Mouse (Mus musculus): ENCODE data around the gene Noxa1. TPM values are rescaled to one million over a fixed set of nuclear protein-coding genes. Genes with fewer than 3 reads are reported as not detected.

The Noxa1 gene
- 1.0 TPM in 1 of 2 replicates, not detected in the other for total RNA-seq (2017)

GRCm38 (mm10) chr2:25095109-25095850, at the start of gene Noxa1:
Gene Noxa1 (minus strand): TSS chr2:25095149.
- peak; percentile 60 to 76 for ATAC-seq (replicated peaks in 1 of 2; ENCODE audit: insufficient read depth in 1 of 2, low FRiP score in 2 of 2, low TSS enrichment in 1 of 2, low read depth in 1 of 2, poor library complexity in 2 of 2, severe bottlenecking in 2 of 2)

DNA sequence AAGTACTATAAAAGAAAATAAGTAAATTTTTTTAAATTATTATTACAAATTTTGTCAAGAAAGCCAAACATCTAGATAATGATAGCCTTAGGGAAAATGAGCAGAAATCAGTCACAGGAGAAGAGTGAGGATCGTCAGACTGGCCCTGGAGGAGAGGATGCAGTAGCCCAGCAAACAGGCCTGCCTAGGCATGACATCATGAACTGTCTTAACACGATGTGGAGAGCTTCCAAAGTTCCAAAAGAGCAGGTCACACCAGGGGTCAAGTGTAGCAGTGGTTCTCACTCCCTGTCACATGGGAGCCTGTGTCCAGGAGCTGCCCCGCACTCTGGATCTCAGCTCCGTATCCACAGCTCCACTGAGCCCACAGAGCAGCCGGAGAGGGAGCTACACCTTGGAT, 47.0 kb upstream of the Noxa1 start:
- no peak for ATAC-seq (replicated peaks in 1 of 2; ENCODE audit: insufficient read depth in 1 of 2, low FRiP score in 2 of 2, low TSS enrichment in 1 of 2, low read depth in 1 of 2, poor library complexity in 2 of 2, severe bottlenecking in 2 of 2)

DNA sequence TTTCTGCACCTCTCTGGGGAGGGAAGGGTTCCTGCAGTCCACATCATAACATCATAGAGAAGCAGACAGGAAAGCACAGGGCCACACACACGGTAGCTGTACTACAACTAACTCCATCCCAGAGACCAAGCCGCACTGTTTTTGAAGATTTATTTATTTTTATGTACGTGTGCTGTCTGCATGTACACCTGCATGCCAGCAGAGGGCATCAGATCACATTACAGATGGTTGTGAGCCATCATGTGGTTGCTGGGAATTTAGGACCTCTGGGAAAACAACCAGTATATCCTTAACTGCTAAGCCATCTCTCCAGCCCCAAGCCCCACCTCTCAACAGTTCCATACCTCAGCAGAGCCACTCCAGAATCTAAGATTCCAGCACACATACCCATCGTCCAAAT, 46.2 kb upstream of the Noxa1 start:
- ATAC-seq (replicated peaks in 1 of 2; ENCODE audit: insufficient read depth in 1 of 2, low FRiP score in 2 of 2, low TSS enrichment in 1 of 2, low read depth in 1 of 2, poor library complexity in 2 of 2, severe bottlenecking in 2 of 2), result no peak

DNA sequence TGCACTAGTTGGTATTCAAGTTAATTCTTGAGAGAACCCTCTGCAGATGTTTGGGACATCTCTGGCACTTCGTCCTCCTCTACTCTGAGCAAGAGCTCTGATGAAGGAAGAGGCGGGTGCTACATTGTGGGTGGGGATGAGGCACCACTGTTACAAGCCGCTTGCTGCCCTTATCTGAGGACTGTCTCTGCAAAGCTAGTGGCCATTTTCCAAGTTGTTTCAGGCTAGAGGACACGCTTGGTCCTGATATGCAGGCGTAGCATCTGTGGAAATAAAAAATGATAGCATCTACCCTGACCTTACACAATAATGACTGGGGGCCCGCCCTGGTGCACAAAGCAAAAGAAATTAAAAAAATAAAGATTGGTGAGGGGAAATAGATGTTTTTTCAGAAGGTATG, 42.9 kb upstream of the Noxa1 start:
- no peak; a peak in 1 of 4 replicates for ATAC-seq (replicated peaks in 1 of 2; ENCODE audit: insufficient read depth in 1 of 2, low FRiP score in 2 of 2, low TSS enrichment in 1 of 2, low read depth in 1 of 2, poor library complexity in 2 of 2, severe bottlenecking in 2 of 2)

GRCm38 (mm10) chr2:25131601-25132000, 36.7 kb upstream of the Noxa1 start:
- ATAC-seq (replicated peaks in 1 of 2; ENCODE audit: insufficient read depth in 1 of 2, low FRiP score in 2 of 2, low TSS enrichment in 1 of 2, low read depth in 1 of 2, poor library complexity in 2 of 2, severe bottlenecking in 2 of 2), result no peak

GRCm38 (mm10) chr2:25128072-25128471, 33.1 kb upstream of the Noxa1 start:
- ATAC-seq (replicated peaks in 1 of 2; ENCODE audit: insufficient read depth in 1 of 2, low FRiP score in 2 of 2, low TSS enrichment in 1 of 2, low read depth in 1 of 2, poor library complexity in 2 of 2, severe bottlenecking in 2 of 2), result no peak

DNA sequence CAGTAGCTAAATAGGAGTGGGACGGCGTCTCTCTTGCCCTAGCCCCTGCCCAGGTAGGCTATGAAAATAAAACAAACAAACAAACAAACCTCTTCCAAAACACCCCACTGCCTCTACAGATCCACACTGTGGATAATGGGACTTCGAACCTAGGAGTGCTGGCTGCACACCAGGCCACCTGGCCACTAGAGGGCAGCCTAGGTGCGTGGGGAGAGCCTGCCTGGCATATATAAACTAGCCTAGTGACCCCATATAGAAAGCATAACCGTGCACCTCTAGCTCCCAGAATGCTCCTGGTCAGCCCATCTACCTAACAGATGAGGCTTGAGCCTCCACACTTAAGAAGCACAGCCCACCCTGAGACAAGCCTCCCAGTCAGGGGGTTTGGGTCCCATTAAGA, 32.3 kb upstream of the Noxa1 start:
- peak; percentile 31 to 66; a peak in 2 of 4 replicates for ATAC-seq (replicated peaks in 1 of 2; ENCODE audit: insufficient read depth in 1 of 2, low FRiP score in 2 of 2, low TSS enrichment in 1 of 2, low read depth in 1 of 2, poor library complexity in 2 of 2, severe bottlenecking in 2 of 2)

- no peak for ATAC-seq (replicated peaks in 1 of 2; ENCODE audit: insufficient read depth in 1 of 2, low FRiP score in 2 of 2, low TSS enrichment in 1 of 2, low read depth in 1 of 2, poor library complexity in 2 of 2, severe bottlenecking in 2 of 2)
These were observed 31.4 kb upstream of the Noxa1 start for GRCm38 (mm10) chr2:25126011-25127010.

GRCm38 (mm10) chr2:25125146-25125545, 30.2 kb upstream of the Noxa1 start:
- ATAC-seq (replicated peaks in 1 of 2; ENCODE audit: insufficient read depth in 1 of 2, low FRiP score in 2 of 2, low TSS enrichment in 1 of 2, low read depth in 1 of 2, poor library complexity in 2 of 2, severe bottlenecking in 2 of 2), result no peak

DNA sequence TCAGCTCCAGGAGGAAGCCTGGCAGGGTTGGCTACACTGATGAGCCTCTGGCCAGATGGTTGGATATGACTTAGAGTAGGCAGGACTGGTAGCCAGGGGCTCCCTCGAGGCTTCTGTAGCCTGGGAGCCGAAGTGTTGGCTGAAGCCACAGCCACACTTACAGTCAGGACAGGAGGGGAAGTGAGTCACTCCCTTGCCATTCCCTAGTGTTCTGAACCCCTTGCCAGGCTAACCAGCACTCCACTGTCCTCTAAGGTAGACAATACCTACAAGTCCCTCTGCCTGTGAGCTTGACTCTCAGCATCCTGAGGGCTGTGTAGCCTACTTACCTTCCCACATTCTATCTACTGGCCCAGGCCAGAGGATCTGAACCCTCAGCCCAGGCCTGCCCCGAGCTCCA, 29.5 kb upstream of the Noxa1 start:
- ATAC-seq (replicated peaks in 1 of 2; ENCODE audit: insufficient read depth in 1 of 2, low FRiP score in 2 of 2, low TSS enrichment in 1 of 2, low read depth in 1 of 2, poor library complexity in 2 of 2, severe bottlenecking in 2 of 2), result no peak

DNA sequence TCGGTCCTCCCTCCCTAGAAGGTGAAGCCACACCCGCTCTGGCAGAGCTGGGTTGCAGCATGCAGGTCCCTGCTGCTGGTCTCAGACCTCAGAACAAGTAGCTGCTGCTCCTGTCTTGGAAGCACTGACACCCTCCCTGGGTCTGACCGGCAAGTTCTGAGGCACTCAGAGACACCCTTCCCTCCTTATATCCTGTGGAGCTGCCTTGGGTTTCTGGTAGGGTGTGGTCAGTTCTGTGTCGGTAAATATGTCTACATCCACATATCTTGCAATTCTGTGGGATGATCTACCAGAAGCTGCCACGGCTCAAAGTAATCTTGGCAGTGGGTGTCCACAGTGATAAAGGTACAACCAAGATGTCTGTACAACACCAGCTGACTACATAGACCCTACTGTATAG, 28.6 kb upstream of the Noxa1 start:
- no peak for ATAC-seq (replicated peaks in 1 of 2; ENCODE audit: insufficient read depth in 1 of 2, low FRiP score in 2 of 2, low TSS enrichment in 1 of 2, low read depth in 1 of 2, poor library complexity in 2 of 2, severe bottlenecking in 2 of 2)

DNA sequence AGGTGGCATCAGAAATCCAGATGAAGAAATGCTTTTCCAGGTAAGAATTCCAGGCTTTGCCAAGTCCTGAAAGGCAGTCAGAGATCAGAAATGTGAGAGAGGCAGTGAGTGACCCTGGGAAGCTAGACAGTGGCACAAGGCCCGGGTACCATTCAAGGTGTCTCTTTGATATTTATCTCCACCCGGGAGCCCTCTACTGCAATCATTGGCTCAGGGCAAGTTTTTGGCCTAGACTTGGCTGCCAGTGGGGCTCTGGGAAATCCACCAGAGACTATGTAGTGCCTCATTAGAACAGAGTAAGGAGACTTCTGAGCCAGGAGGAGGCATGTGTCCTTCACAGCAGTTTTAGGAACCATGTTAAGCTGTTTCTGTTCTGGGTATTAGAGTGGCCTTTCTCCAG, 27.7 kb upstream of the Noxa1 start:
- ATAC-seq (replicated peaks in 1 of 2; ENCODE audit: insufficient read depth in 1 of 2, low FRiP score in 2 of 2, low TSS enrichment in 1 of 2, low read depth in 1 of 2, poor library complexity in 2 of 2, severe bottlenecking in 2 of 2), result no peak

DNA sequence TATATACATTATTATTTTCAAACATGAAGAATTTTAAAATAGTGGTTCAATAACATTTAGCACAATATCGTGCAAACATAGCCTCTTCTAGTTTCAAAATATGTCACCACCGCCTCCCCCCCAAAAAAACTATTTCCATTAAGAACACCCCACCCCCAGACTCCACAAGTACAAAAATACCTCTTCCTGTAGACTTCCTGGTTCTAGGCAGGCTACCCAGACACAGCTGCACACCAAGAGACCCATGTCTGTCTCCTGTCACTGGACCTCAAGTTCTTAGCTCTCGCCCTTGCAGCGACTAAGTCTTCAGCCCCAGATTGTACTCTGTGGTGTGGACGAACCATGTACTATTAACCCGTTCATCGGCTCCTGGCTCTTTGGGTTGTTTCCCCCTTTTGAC, 26.0 kb upstream of the Noxa1 start:
- peak; percentile 39 to 56; a peak in 1 of 4 replicates for ATAC-seq (replicated peaks in 1 of 2; ENCODE audit: insufficient read depth in 1 of 2, low FRiP score in 2 of 2, low TSS enrichment in 1 of 2, low read depth in 1 of 2, poor library complexity in 2 of 2, severe bottlenecking in 2 of 2)

- ATAC-seq (replicated peaks in 1 of 2; ENCODE audit: insufficient read depth in 1 of 2, low FRiP score in 2 of 2, low TSS enrichment in 1 of 2, low read depth in 1 of 2, poor library complexity in 2 of 2, severe bottlenecking in 2 of 2), result no peak
These were observed 20.5 kb upstream of the Noxa1 start for GRCm38 (mm10) chr2:25115442-25115841.

DNA sequence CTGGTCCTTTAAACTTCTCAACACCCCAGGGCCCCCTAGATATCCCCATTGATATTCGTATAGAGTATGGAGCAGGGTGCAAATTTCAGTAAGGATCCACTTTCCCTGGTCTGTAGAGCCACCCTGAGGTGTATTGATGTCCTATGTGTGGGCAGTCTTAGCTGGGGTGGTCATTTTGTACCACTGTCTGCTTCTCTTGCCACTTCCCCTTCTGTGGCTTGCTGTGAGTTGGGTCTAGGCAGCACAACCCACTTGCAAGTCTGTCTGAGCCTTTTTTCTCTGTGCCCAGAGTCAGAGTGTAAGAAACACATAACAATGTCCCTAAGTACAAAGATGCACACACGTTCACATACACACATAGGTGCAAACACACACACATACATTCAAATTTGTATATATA, 19.4 kb upstream of the Noxa1 start:
- ATAC-seq (replicated peaks in 1 of 2; ENCODE audit: insufficient read depth in 1 of 2, low FRiP score in 2 of 2, low TSS enrichment in 1 of 2, low read depth in 1 of 2, poor library complexity in 2 of 2, severe bottlenecking in 2 of 2), result no peak

- ATAC-seq (replicated peaks in 1 of 2; ENCODE audit: insufficient read depth in 1 of 2, low FRiP score in 2 of 2, low TSS enrichment in 1 of 2, low read depth in 1 of 2, poor library complexity in 2 of 2, severe bottlenecking in 2 of 2), result peak; percentile 90 to 91
These were observed 16.3 kb upstream of the Noxa1 start for GRCm38 (mm10) chr2:25111184-25111791.

GRCm38 (mm10) chr2:25110505-25111183, 15.7 kb upstream of the Noxa1 start:
- no peak for ATAC-seq (replicated peaks in 1 of 2; ENCODE audit: insufficient read depth in 1 of 2, low FRiP score in 2 of 2, low TSS enrichment in 1 of 2, low read depth in 1 of 2, poor library complexity in 2 of 2, severe bottlenecking in 2 of 2)

Data from hematopoietic stem cell, adult 5-6 weeks (primary cell).